Mouse (Mus musculus) embryonic fibroblast, embryonic 13.5 days (primary cell): ENCODE data around the gene Nudcd3.

Experiments used
- CTCF ChIP-seq: IDR thresholded peaks from 2 replicates; pipeline ENCODE4 v1.5.1; 2011; ENCODE audit warnings: mild to moderate bottlenecking, control low read depth, low read length, moderate library complexity, borderline replicate concordance; ENCODE audit not compliant: insufficient read depth
- POLR2A ChIP-seq: IDR thresholded peaks from 2 replicates; pipeline ENCODE4 v1.6.1; 2011; ENCODE audit warnings: low read depth, mild to moderate bottlenecking, control low read depth, low read length, moderate library complexity

DNA sequence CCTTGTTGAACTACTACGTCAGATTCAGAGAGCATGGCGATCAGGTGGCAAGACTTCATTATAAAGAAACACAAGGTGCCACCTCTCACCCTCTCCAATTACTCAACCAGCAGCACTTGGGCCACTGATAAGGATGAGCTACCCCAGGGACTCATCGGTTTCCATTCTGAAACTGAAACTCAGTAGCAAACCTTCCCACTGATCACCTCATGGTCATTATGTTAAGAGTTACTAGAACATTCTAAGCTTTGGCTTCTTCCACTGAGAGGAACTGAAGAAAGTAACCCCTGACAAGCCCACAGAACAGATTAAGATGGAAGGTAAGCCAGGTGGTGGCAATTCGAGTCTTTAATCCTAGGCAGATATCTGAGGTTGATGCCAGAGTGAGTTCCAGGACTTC lies 1.8 kb downstream of the Nudcd3 start:
- TF ChIP-seq CTCF (no peak), POLR2A (no peak)
